Mouse (Mus musculus) heart, postnatal 14 days (tissue): ENCODE results near the gene Tceal3. TPM values are rescaled to one million over a fixed set of nuclear protein-coding genes. Genes with fewer than 3 reads are reported as not detected.
"Not testable (repeated sequence)": the region's sequence is repeated elsewhere in the genome, so short reads cannot be mapped to it uniquely, and the experiment has no call there.

Experiments used
- DNase-seq, 2 experiments: peaks; one replicate each; pipeline ENCODE4 v3.0.0; 2021 to 2022
- intact Hi-C: fragments of 180-260 bp; cut with DNase I; formaldehyde crosslinking; loops from one replicate; pipeline ENCODE4 v1.15.1; 2025
- long read RNA-seq, 2 experiments: library from polyadenylated mRNA; stranded (forward); transcript quantifications; one replicate each; pipeline ENCODE4 v2.0.0; 2021
- total RNA-seq, 2 experiments: library from RNA; stranded (reverse); gene quantifications; 2 replicates each; pipeline ENCODE4 v1.2.3; 2021

The Tceal3 gene
- under 1 TPM; 0.37 to 0.81 TPM for total RNA-seq
- long read RNA-seq, experiment 1, result 0 reads
- long read RNA-seq, experiment 2, result 0 reads

GRCm38 (mm10) chrX:136590199-136590896 is at the start of gene Tceal3:
Gene Tceal3, plus strand, starts transcription at chrX:136590842.
- intact Hi-C loops, result no loop called here
- DNase-seq, result no peak

- intact Hi-C loops, DNase-seq: not testable (repeated sequence)
These were observed 46.7 kb upstream of the Tceal3 start, which contains the start of gene Kir3dl2 for GRCm38 (mm10) chrX:136543956-136544355. Gene Kir3dl2, minus strand, starts transcription at chrX:136544056.

GRCm38 (mm10) chrX:136569094-136569493 is 21.5 kb upstream of the Tceal3 start:
- intact Hi-C loops, DNase-seq: not testable (repeated sequence)

- no peak for DNase-seq
- intact Hi-C loops, result no loop called here
These were observed 6.0 kb upstream of the Tceal3 start for GRCm38 (mm10) chrX:136584617-136585016.

GRCm38 (mm10) chrX:136590897-136591257 is 235 bp downstream of the Tceal3 start:
- intact Hi-C loops, result no loop called here
- DNase-seq, result no peak

GRCm38 (mm10) chrX:136599416-136599815 is 8.8 kb downstream of the Tceal3 start:
- intact Hi-C loops, result no loop called here
- peak; percentile 4 to 9 for DNase-seq

GRCm38 (mm10) chrX:136606951-136607350 is 16.3 kb downstream of the Tceal3 start:
- intact Hi-C loops, result no loop called here
- DNase-seq, result no peak

GRCm38 (mm10) chrX:136607395-136607794 is 16.8 kb downstream of the Tceal3 start:
- intact Hi-C loops, result no loop called here
- DNase-seq, result no peak

- DNase-seq, result no peak
- intact Hi-C loops, result no loop called here
These were observed 20.7 kb downstream of the Tceal3 start for GRCm38 (mm10) chrX:136611346-136611745.

GRCm38 (mm10) chrX:136615889-136616288 is 25.2 kb downstream of the Tceal3 start:
- intact Hi-C loops, DNase-seq: not testable (repeated sequence)

GRCm38 (mm10) chrX:136624905-136625569 is 34.4 kb downstream of the Tceal3 start:
- peak; percentile 1 to 35 for DNase-seq
- intact Hi-C loops, result loop anchor here (10.0 kb wide), 2 partner anchors 190 to 390 kb away; no protein-coding TSS in a partner anchor

- intact Hi-C loops, result loop anchor here (10.0 kb wide), 2 partner anchors 189 to 389 kb away; no protein-coding TSS in a partner anchor
- DNase-seq, result no peak
These were observed 35.3 kb downstream of the Tceal3 start for GRCm38 (mm10) chrX:136625959-136626358.

GRCm38 (mm10) chrX:136635116-136635515 is 44.5 kb downstream of the Tceal3 start:
- DNase-seq, result no peak
- intact Hi-C loops, result no loop called here

- intact Hi-C loops, result no loop called here
- no peak for DNase-seq
These were observed 49.1 kb downstream of the Tceal3 start for GRCm38 (mm10) chrX:136639754-136640153.

- intact Hi-C loops, DNase-seq: not testable (repeated sequence)
These were observed 55.2 kb downstream of the Tceal3 start for GRCm38 (mm10) chrX:136645857-136646256.

- DNase-seq, result no peak
- intact Hi-C loops, result no loop called here
These were observed 75.7 kb downstream of the Tceal3 start for GRCm38 (mm10) chrX:136666281-136666706.

GRCm38 (mm10) chrX:136666762-136667464 is 76.3 kb downstream of the Tceal3 start:
- intact Hi-C loops, result not testable (repeated sequence)

GRCm38 (mm10) chrX:136668794-136669193 is 78.2 kb downstream of the Tceal3 start:
- intact Hi-C loops, result no loop called here
- DNase-seq, result no peak

More at GRCm38 (mm10) chrX:136666762-136667464, 76.3 kb downstream of the Tceal3 start:
- DNase-seq, result not testable (repeated sequence)

GRCm38 (mm10) chrX:136680989-136681388 is 90.3 kb downstream of the Tceal3 start:
- intact Hi-C loops, result no loop called here
- DNase-seq, result no peak

GRCm38 (mm10) chrX:136691606-136692293 is 101.1 kb downstream of the Tceal3 start:
- intact Hi-C loops, DNase-seq: not testable (repeated sequence)
